Mouse (Mus musculus) liver, embryonic 13.5 days (tissue): ENCODE measurements around the gene Retn. TPM values are rescaled to one million over a fixed set of nuclear protein-coding genes. Genes with fewer than 3 reads are reported as not detected.

Experiments used
- ATAC-seq: fragments of 200-750 bp; cut with Nextera tagmentation; 2 replicates; pipeline ENCODE4 v1.8.0; 2017; ENCODE audit warnings: low read depth, mild to moderate bottlenecking, moderate number of reproducible peaks, moderate library complexity
- DNase-seq: peaks from one replicate; pipeline ENCODE4 v3.0.0; 2022
- H3K27ac ChIP-seq: fragments of 300-500 bp; sonication (generic); 2 replicates; pipeline ENCODE4 v1.5.1; 2015; ENCODE audit warnings: moderate library complexity, mild to moderate bottlenecking, inconsistent platforms
- H3K27me3 ChIP-seq: fragments of 300-500 bp; sonication (generic); 2 replicates; pipeline ENCODE4 v1.6.1; 2015; ENCODE audit warnings: mild to moderate bottlenecking, inconsistent platforms
- H3K36me3 ChIP-seq: fragments of 300-500 bp; sonication (generic); 2 replicates; pipeline ENCODE4 v1.6.1; 2015; ENCODE audit warnings: mild to moderate bottlenecking, inconsistent platforms
- H3K4me1 ChIP-seq: fragments of 300-500 bp; sonication (generic); replicated peaks from 2 replicates; pipeline ENCODE4 v1.6.1; 2015; ENCODE audit warnings: inconsistent platforms
- H3K4me2 ChIP-seq: fragments of 300-500 bp; sonication (generic); 2 replicates; pipeline ENCODE4 v1.6.1; 2015; ENCODE audit warnings: inconsistent platforms, mild to moderate bottlenecking, moderate library complexity
- H3K4me3 ChIP-seq: fragments of 300-500 bp; sonication (generic); replicated peaks from 2 replicates; pipeline ENCODE4 v1.5.1; 2015; ENCODE audit warnings: mild to moderate bottlenecking, inconsistent platforms
- H3K9ac ChIP-seq: fragments of 300-500 bp; sonication (generic); 2 replicates; pipeline ENCODE4 v1.6.1; 2015; ENCODE audit warnings: mild to moderate bottlenecking, inconsistent platforms
- H3K9me3 ChIP-seq: fragments of 300-500 bp; sonication (generic); replicated peaks from 2 replicates; pipeline ENCODE4 v1.6.1; 2016; ENCODE audit warnings: inconsistent platforms
- WGBS: fragments of 180-500 bp; shearing (Covaris S2); methylation state at CpG from one replicate; pipeline ENCODE4 v1.1.7; 2015; ENCODE audit not compliant: insufficient replicate concordance; 5-methylcytosine and 5-hydroxymethylcytosine counted together
- polyA plus RNA-seq: library from polyadenylated mRNA; unstranded; fragments of >200 nt; fragmentation: Nextera tagmentation; extraction: Ambion mirVana; gene quantifications from 2 replicates; pipeline ENCODE4 v1.2.1, GENCODE M21; 2015

The Retn gene
- polyA plus RNA-seq = 0.18 TPM in 1 of 2 replicates, not detected in the other

- no peaks in the 10 kb centered on the region for H3K9me3 ChIP-seq
- 0 out of 2 replicates have a peak, but pooled peaks cover 4% of the 10 kb centered on the region for H3K27me3 ChIP-seq
- H3K4me3 ChIP-seq = no peak within 1 kb of the TSS
- no peaks in the 10 kb centered on the region for H3K4me1 ChIP-seq
- no peak within 1 kb of the TSS for H3K4me2 ChIP-seq
- no peak within 1 kb of the TSS for H3K27ac ChIP-seq
- ATAC-seq (no peak), DNase-seq (no peak)
- 39% methylated on average over 3 of the region's 3 CpGs for WGBS
- H3K9ac ChIP-seq = no peak within 1 kb of the TSS
- no peaks in the 10 kb centered on the region for H3K36me3 ChIP-seq
Observed at GRCm38 (mm10) chr8:3655526-3655925, at the start of gene Retn. Retn (plus strand) TSS chr8:3655770.

DNA sequence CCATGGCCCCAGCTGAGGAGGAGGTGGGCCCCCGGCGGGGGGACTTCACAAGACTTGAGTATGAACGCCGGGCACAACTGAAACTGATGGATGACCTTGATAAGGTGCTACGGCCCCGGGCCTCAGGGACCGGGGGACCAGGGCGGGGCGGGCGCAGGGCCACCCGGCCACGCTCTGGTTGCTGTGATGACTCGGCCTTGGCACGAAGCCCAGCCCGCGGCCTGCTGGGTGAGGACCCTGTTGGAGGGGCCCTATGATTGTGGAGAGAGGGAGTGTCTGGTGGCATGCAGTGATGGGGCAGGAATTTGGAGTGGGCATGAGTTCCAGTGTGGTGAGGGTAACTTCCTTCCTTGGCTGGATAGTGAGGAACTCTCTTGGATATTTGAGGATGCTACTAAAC is 49.0 kb upstream of the Retn start:
- H3K9me3 ChIP-seq = no peaks in the 10 kb centered on the region
- no peak overlapping the region for H3K9ac ChIP-seq
- no peaks in the 10 kb centered on the region for H3K27me3 ChIP-seq
- ATAC-seq = 0 out of 2 replicates have a peak, but pooled peaks have one; percentile 23
- peaks cover 7% of the 10 kb centered on the region; the same call in 1 of the 2 replicates for H3K4me1 ChIP-seq
- no peak for DNase-seq
- WGBS = 60% methylated on average over 16 of the region's 16 CpGs
- no peak overlapping the region for H3K27ac ChIP-seq
- no peak overlapping the region for H3K4me2 ChIP-seq
- peaks cover 46% of the 10 kb centered on the region for H3K36me3 ChIP-seq
- no peak overlapping the region for H3K4me3 ChIP-seq

GRCm38 (mm10) chr8:3607822-3608221 is 47.7 kb upstream of the Retn start:
- WGBS = 84% methylated on average over 7 of the region's 7 CpGs
- Histone ChIP-seq H3K27ac (no peak overlapping the region), H3K9me3 (no peaks in the 10 kb centered on the region), H3K27me3 (no peaks in the 10 kb centered on the region), H3K4me3 (no peak overlapping the region), H3K9ac (no peak overlapping the region), H3K4me2 (no peak overlapping the region), H3K36me3 (peaks cover 58% of the 10 kb centered on the region), H3K4me1 (peaks cover 7% of the 10 kb centered on the region; the same call in 1 of the 2 replicates)
- DNase-seq = no peak
- ATAC-seq = no peak

DNA sequence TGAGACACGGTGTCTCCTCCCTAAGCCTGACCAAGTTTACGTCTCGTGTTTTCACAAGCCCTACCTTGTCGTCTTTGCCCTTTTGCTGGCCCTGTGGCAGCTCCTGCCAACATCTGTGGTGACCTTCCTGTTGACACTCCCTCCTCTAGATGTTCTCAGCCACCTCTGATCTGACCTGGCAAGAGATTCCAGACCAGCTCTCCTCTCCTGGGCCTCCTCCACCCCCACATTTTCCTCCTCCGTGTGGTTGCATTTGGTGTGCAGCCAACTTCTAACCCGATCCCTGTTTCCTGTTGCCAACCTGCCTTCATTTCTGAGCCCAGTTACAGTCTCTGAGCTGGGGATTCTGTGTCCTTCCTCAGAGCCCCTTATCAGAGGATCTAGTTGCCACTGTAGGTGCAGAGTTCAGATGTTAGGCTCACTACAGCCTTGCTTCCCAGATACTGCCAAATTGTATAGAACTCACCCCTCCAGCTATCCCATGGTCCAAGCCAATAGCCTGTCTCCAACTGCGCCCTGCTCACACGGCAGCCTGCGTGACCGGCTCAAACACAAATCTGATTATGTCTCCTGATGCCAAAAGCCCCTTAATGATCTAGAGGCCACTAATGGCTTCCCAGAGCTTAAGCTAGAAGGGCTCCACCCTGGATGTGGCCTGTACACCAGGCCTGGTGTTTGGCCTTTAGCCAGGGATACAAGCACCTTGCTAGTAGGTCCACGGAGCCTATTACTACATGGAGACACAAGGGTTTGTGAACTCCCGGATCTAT is 46.3 kb upstream of the Retn start:
- H3K4me3 ChIP-seq = no peak overlapping the region
- H3K4me2 ChIP-seq = no peak overlapping the region
- H3K9me3 ChIP-seq = no peaks in the 10 kb centered on the region
- no peak overlapping the region for H3K9ac ChIP-seq
- DNase-seq (no peak), ATAC-seq (no peak)
- WGBS = 82% methylated on average over 12 of the region's 12 CpGs
- no peak overlapping the region for H3K27ac ChIP-seq
- H3K4me1 ChIP-seq = peaks cover 7% of the 10 kb centered on the region; the same call in 1 of the 2 replicates
- peaks cover 69% of the 10 kb centered on the region for H3K36me3 ChIP-seq
- H3K27me3 ChIP-seq = no peaks in the 10 kb centered on the region

- Histone ChIP-seq H3K9me3 (no peaks in the 10 kb centered on the region), H3K4me2 (no peak overlapping the region), H3K4me3 (no peak overlapping the region), H3K27me3 (no peaks in the 10 kb centered on the region), H3K27ac (no peak overlapping the region), H3K4me1 (peaks cover 7% of the 10 kb centered on the region; the same call in 1 of the 2 replicates), H3K9ac (no peak overlapping the region), H3K36me3 (peaks cover 74% of the 10 kb centered on the region)
- DNase-seq (no peak), ATAC-seq (no peak)
- 81% methylated on average over 6 of the region's 6 CpGs for WGBS
Observed at GRCm38 (mm10) chr8:3609816-3610150, 45.8 kb upstream of the Retn start.

DNA sequence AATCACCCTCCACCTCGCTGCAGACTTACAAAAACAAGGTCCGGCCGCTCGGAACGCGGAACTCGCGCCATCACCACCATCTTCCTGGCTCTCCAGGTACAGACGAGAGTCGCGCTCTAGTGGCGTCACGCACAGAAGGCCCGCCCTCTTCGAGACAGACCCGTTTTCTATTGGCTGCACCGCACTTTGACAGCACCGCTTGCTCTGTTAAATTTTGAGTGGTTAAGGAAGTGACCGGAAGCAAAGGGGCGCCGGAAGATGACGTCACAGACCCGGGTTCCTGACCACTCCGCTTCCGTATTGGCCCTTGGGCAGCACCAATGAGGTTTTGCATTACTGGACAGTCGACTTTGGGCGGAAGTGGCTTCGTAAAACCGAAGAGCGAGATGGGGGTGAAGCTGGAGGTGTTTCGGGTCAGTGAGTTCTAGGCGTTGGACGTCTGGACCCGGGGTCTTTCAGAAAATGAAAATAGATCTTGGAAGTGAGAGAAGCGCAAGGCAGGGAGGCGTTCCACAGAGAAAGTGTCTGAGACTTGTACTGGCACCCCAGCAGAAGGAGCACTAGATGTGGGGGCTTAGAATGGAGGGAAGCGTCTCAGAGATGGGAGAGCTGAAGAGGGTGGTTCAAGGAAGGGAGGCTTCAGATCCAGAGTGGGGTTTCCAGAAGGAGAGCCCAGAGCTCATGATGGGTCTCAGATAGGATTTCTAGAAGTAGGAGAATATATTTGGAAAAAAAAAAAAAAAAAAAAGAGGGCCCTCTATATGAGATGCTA is 34.2 kb upstream of the Retn start, which contains the start of the genes Xab2 and Pet100:
Gene Xab2, minus strand, starts transcription at position 118 of the 772 bp plus-strand sequence.
Gene Pet100, plus strand, starts transcription at position 350 of the 772 bp plus-strand sequence.
- under 1% methylated on average over 37 of the region's 37 CpGs for WGBS
- no peaks in the 10 kb centered on the region for H3K27me3 ChIP-seq
- H3K27ac ChIP-seq = peak within 1 kb of the TSS; percentile 53
- H3K4me2 ChIP-seq = peak within 1 kb of the TSS; percentile 88
- H3K9me3 ChIP-seq = no peaks in the 10 kb centered on the region
- H3K4me3 ChIP-seq = peak within 1 kb of the TSS; percentile 95
- peaks cover 32% of the 10 kb centered on the region for H3K36me3 ChIP-seq
- ATAC-seq (peak; percentile 97), DNase-seq (peak; percentile 99)
- H3K4me1 ChIP-seq = peaks cover 32% of the 10 kb centered on the region
- H3K9ac ChIP-seq = peak within 1 kb of the TSS; percentile 86

DNA sequence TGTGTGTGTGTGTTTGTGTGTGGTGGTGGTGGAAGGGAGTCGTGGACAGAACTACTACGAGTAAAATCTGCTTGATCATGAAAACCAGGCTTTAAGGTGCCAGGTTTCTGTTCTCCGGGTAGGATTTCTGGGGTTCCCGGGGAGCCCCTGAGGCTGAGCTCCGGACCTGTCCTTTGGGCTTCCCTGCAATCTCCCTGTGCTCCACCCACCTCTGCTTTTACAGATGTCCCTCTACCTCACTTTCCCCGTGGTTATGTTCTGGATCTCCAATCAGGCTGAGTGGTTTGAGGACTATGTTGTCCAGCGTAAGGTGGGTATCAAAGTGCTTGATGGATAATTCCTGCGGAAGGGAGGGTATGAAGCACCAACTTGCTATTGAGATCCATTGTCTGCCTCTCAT is 33.5 kb upstream of the Retn start:
- 59% methylated on average over 8 of the region's 8 CpGs for WGBS
- H3K4me3 ChIP-seq = peak overlapping the region; percentile 95
- peak overlapping the region; percentile 83 for H3K9ac ChIP-seq
- peaks cover 25% of the 10 kb centered on the region for H3K36me3 ChIP-seq
- DNase-seq (no peak), ATAC-seq (no peak)
- no peak overlapping the region for H3K27ac ChIP-seq
- H3K4me1 ChIP-seq = peaks cover 32% of the 10 kb centered on the region
- peak overlapping the region; percentile 80 for H3K4me2 ChIP-seq
- H3K27me3 ChIP-seq = no peaks in the 10 kb centered on the region
- no peaks in the 10 kb centered on the region for H3K9me3 ChIP-seq

GRCm38 (mm10) chr8:3625445-3625844 is 30.1 kb upstream of the Retn start, which contains the start of gene Pcp2:
Pcp2 (minus strand) TSS chr8:3625545.
- Histone ChIP-seq H3K27ac (no peak within 1 kb of the TSS), H3K27me3 (0 out of 2 replicates have a peak, but pooled peaks cover 8% of the 10 kb centered on the region)

GRCm38 (mm10) chr8:3626971-3627370 is 28.6 kb upstream of the Retn start:
- Histone ChIP-seq H3K4me2 (no peak overlapping the region), H3K4me3 (no peak overlapping the region), H3K36me3 (peaks cover 8% of the 10 kb centered on the region; the same call in 1 of the 2 replicates), H3K27me3 (0 out of 2 replicates have a peak, but pooled peaks cover 8% of the 10 kb centered on the region), H3K9me3 (no peaks in the 10 kb centered on the region), H3K4me1 (peaks cover 24% of the 10 kb centered on the region), H3K9ac (no peak overlapping the region), H3K27ac (no peak overlapping the region)
- 22% methylated on average over 5 of the region's 5 CpGs for WGBS
- ATAC-seq (no peak), DNase-seq (no peak)

More at GRCm38 (mm10) chr8:3625445-3625844, 30.1 kb upstream of the Retn start, which contains the start of gene Pcp2:
- ATAC-seq (no peak), DNase-seq (no peak)
- Histone ChIP-seq H3K4me3 (no peak within 1 kb of the TSS), H3K4me1 (peaks cover 16% of the 10 kb centered on the region), H3K9ac (no peak within 1 kb of the TSS), H3K9me3 (no peaks in the 10 kb centered on the region), H3K36me3 (peaks cover 8% of the 10 kb centered on the region; the same call in 1 of the 2 replicates), H3K4me2 (no peak within 1 kb of the TSS)
- 54% methylated on average over 1 of the region's 1 CpGs for WGBS

GRCm38 (mm10) chr8:3628014-3628413 is 27.6 kb upstream of the Retn start:
- peak; percentile 15 for DNase-seq
- ATAC-seq = no peak
- no peaks in the 10 kb centered on the region for H3K9me3 ChIP-seq
- H3K27ac ChIP-seq = no peak overlapping the region
- H3K9ac ChIP-seq = no peak overlapping the region
- no peak overlapping the region for H3K4me2 ChIP-seq
- H3K36me3 ChIP-seq = peaks cover 9% of the 10 kb centered on the region
- H3K4me1 ChIP-seq = peaks cover 24% of the 10 kb centered on the region
- WGBS = 42% methylated on average over 5 of the region's 5 CpGs
- no peak overlapping the region for H3K4me3 ChIP-seq
- 0 out of 2 replicates have a peak, but pooled peaks cover 8% of the 10 kb centered on the region for H3K27me3 ChIP-seq
